Mouse (Mus musculus) heart, postnatal 0 days (tissue): ENCODE measurements around the gene Desi1.

Experiments used
- CTCF ChIP-seq: IDR thresholded peaks from 2 replicates; pipeline ENCODE4 v1.5.1; 2016; ENCODE audit warnings: antibody characterized with exemption, control low read depth, low read depth
- EP300 ChIP-seq: IDR thresholded peaks from 2 replicates; pipeline ENCODE4 v1.6.1; 2016; ENCODE audit warnings: antibody characterized with exemption, low read depth

GRCm38 (mm10) chr15:82063909-82064308 lies 30.2 kb upstream of the Desi1 start:
- TF ChIP-seq CTCF (no peak), EP300 (no peak)
